Mouse (Mus musculus): ENCODE results near the gene Vamp5.

- TF ChIP-seq CTCF (conservative IDR thresholded peaks at IDR 0.05 in 1 of 2, IDR thresholded peaks at IDR 0.05 in 1 of 2; ENCODE audit: low read depth in 2 of 2, low read length in 2 of 2) (no peak), NELFE (IDR thresholded peaks at IDR 0.05; ENCODE audit: low read depth, low read length) (no peak), RAD21 (IDR thresholded peaks at IDR 0.05; ENCODE audit: low read depth, low read length) (no peak), POLR2AphosphoS2 (IDR thresholded peaks at IDR 0.05; ENCODE audit: low read depth, low read length) (no peak), GABPA (IDR thresholded peaks at IDR 0.05; ENCODE audit: insufficient replicate concordance, low read depth, low read length) (no peak), POLR2A (IDR thresholded peaks at IDR 0.05; ENCODE audit: low read depth, low read length) (no peak), MAX (IDR thresholded peaks at IDR 0.05; ENCODE audit: low read length) (no peak), SIN3A (IDR thresholded peaks at IDR 0.05; ENCODE audit: low read length) (no peak)
These were observed 9.1 kb downstream of the Vamp5 start for GRCm38 (mm10) chr6:72371147-72371546.
